Mouse (Mus musculus): ENCODE data around the gene Cd28.
"Not testable (repeated sequence)": the region's sequence is repeated elsewhere in the genome, so short reads cannot be mapped to it uniquely, and the experiment has no call there.

Gene Cd28

DNA sequence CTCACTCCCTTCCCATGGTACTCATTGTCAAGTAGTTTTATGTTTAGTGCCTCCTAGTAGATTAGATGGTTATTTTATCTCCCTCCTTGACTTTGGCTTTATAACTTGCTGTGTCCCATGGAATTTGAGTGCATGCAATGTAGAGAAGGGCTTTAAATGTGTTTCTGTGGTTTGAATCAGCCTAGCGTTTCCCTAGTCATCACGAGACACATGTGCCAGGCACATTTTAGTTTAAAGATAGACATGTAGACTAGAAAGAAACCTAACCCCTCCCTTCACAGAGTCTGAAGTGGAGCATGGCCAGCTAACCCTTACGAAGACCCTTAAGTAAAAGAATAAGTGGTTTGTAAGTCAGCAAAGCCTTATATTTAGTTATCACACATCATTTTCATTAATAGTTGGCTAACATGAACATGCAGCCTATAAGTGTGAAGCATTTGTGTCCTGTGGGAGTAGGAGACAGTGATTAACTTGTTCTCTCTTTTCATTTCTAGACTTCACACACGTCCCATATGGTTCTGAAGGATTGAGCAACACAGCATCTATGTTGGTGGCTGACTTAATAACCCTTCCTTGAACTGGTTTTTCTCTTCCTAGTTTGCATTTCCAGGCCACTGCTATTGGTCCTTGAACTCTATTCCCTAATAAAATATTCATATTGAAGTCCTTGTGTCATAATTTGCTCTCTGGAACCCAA lies 86.7 kb downstream of the Cd28 start:
- no peak for DNase-seq

DNA sequence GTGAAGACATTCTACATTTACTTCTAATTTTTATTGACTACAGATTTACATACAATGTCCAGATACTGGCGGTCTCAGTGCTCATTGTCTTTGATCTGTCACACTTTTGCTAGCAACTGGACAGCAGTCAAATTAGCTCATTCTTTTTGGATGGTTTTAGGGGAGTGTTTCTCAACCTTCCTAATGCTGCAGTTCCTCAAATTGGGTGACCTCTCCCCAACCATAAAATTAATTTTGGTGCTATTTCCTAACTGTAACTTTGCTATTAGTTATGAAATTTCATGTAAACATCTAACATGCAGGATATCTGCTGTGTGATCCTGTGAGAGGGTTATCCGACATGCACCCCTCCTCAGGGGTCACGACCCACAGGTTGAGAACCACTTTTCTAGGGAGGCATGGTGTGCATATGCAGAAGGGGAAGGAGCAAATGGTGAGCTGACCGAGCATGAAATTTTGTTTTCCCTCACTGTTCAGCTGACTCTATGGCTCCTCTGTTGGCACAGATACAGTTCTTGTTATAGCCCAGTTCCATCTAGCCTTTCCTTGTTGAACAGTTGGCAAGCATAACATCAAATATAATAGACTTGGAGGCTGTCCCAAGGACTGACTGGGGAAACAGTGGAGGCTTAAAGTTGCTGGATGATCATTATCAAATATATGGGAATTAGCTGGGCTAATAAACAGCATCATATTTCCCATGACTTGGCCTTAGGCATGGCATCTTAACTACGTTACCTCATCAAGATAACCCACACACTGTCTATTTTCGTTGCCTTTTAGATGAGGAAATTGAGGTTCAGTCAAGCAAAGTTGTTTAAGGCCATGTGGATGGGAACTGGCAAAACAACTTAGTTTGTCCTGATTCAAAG lies 87.5 kb downstream of the Cd28 start:
- no peak for DNase-seq

DNA sequence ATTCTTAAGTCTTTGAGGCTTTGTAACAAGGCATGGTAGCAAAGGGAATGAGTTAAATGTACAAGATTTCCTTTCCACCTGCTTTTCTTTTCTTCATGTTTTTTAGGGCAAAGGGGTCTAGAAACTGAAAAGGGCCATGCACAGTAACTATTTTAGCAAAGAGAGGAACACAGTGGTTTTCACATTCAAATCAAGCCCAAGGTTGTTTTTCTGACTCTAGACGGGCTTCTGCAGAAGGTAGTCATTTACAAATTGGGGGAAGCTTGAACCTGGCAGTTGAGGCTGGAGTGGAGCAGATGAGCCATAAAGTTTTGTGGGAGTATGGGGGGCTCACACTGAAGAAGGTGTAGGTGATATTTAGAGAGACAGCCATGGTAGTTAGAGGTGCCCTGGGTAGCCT lies 88.6 kb downstream of the Cd28 start:
- DNase-seq: no peak

DNA sequence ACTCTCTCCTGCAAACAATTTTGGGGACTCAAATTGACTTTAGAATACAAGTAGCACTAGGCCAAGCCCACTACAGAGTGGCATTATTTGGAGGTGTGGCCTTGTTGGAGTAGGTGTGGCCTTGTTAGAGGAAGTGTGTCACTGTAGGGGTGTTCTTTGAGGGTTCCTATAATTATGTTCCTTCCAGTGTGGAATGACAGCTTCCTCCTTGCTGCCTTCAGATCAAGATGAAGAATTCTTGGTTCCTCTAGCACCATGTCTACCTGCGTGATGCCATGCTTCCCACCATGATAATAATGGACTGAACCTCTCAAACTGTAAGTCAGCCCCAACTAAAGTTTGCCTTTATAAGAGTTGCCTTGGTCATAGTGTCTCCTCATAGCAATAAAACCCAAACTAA lies 91.1 kb downstream of the Cd28 start:
- DNase-seq: no peak

DNA sequence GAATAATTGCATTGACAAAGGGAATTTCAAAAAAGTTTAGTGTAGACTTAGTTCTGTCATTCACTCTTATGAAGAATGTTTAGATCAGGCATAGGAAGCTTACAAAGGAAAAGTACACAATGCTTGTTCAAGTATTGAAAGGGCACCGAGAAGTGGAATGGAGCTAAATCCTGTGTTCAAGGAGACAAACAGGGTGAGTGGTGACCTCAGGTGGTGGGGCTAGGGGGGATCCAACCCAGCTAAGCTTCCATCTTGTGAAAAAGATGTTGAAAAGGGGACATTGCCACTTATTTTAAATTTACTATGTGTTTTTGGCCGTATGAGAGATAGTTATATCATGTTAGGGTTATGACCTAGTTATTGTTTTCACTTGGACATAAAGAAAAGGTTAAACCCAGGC lies 91.9 kb downstream of the Cd28 start:
- no peak for DNase-seq

DNA sequence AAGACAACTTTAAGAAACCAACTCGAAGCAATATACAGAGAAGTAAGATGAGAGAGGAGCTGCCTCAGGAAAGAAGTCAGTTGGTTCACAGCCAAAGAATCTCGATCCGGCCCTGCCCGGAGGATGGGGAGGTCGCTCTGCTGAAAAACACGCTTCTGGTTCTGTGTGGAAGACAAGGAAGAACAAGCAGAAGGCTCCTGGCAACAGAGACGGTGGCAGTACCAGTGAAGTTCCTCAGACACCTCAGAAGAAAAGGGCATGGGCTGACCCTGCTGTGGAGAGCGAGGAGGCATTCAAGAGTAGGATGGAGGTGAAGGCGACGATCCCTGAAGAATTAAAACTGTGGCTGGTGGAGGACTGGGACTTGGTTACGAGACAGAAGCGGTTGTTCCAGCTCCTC lies 92.6 kb downstream of the Cd28 start:
- DNase-seq: peak; percentile 11 to 16

DNA sequence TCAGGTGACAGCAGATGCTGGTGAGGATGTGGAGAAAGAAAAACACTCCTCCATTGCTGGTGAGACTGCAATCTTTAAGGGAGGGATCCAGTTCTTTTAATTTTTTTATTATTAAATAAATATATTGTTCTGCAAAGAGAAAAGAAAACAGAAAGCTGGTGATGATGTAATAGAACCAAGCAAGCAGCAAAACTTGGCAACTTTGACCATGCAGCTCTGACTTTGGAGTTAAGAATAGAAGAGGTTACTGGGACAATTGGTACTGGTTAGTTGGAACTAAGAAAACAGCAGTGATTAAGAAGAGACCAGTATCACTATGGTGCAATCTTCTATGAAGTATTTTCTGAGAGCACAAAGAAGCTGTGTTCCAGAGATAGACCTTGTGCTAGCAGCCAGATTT lies 94.2 kb downstream of the Cd28 start:
- no peak for DNase-seq

DNA sequence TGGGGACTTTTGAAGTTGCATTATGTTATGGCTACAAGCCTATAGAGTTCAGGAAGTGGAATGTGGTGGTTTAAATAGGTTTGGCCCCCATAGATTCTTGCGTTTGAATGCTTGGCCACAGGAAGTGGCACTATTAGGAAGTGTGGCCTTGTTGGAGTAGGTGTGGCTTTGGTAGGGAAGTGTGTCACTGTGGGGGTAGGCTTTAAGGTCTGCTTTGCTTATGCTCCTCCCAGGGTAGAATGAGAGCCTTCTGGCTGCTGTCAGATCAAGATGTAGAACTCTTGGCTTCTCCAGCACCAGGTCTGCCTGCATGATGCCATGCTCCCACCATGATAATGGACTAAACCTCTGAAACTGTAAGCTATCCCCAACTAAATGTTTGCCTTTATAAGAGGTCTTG lies 95.4 kb downstream of the Cd28 start:
- DNase-seq: no peak

DNA sequence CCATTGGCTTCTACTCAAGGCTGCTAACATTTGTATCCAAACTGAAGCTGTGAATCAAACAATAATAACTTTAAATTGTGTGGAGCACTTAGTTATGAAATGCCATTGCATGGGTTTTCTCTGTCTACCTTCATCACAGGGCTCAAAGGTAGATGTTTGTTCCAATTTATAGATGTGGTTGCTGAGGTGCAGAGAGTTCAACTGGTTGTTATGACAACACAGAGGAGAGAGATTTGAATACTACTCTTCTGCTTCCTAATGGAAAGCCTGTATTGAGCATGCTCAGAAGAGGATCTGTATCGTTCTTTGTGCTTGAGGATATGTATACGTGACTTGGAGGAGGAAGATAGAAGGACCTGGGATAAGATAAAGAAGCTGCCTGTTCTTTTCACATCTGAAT lies 96.8 kb downstream of the Cd28 start:
- no peak for DNase-seq

DNA sequence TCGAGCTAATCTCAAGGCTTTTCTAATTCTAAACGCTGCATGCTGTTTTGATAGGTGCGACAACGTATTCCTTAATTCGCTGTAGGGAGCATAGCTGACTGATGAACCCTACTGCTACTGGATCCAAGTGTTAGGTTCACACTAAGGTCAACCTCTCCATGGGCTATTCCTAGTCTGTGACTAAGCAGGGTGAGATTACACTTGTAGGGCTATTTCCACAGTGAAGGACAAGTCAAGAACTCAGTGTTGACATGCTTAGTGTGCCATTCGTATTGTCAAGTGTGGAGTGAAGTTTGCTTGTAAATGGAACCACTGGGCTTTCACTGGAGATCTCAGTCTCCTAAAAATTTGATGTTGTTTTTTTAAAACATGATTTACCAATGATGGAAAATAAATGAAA lies 99.3 kb downstream of the Cd28 start:
- no peak for DNase-seq

DNA sequence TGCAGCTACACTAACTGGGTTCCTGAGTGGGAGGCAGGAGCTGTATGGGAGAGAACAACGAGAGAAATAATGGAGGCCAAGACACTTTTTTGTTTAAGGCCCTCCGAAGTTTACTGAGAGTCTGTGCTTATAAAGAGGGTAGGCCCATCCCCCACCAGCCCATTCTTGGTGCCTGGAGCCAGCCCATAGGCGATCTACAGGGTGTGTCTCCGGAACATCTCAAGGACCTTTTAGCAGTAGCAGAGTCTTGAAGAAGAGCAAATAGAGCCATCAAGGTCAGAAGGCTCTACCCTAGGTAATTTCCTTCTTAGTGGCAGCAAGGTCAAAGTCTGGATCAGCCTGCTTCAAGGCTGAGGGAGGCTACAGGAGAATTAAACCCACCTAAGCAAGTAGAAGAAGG lies 101.9 kb downstream of the Cd28 start:
- DNase-seq: not testable (repeated sequence)

DNA sequence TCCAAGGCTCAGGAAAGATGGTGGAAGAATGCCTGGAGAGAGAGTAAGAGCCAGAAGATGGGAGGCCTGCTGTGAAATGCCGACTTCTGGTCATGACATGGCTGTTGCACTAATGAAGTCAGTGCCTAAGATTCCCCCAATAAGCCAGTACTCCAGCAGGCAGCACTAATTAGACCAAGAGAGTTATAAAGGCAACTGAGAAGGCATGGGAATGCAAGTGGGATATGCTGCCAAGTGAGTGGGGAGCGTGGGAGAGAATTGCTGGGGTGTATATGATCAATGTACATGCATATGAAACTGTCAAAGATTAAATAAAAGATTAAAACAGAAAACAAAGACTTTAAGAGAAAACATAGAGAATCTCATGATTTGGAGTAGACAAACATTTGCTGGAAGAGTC lies 103.4 kb downstream of the Cd28 start:
- no peak for DNase-seq

DNA sequence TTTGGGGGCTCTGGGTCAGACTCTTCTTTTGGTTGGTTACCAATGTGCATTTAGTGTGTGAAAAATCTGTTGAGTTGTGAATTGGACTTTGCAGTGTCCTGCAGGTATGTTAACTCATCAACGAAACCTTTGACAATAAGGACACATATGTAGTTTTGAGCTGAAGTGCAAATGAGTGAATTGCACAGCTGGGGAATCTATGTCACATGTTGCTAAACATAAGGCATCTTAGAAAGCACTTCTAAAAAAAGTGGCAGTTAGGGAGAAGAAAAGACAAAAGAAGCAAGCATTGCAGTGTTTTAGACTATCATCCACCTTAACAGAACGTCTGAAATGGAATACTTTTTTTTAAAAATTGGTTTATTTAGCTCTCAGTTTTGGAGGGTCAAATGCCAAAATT lies 104.4 kb downstream of the Cd28 start:
- DNase-seq: no peak

DNA sequence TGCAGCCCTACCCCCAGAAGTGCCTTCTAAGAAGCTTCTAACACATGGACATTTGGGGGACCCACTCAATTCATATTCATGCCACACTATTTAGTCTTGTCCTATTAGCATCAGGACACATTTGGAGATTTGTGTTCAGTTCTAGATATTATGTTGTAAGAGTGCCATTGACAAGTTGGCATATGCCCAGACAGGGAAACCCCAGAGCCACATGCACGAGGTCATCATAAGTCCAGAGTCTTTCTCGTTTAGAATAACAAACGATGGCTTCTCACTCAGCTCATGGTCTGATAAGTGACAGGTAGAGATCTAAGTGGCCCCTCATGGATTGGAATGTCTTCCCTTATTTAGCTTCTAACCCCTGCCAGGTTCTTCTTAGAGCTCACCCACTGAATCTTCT lies 105.0 kb downstream of the Cd28 start:
- no peak for DNase-seq
